Comparison of ENCODE assay signal across 17 mouse cellular contexts in the genomic region with DNA sequence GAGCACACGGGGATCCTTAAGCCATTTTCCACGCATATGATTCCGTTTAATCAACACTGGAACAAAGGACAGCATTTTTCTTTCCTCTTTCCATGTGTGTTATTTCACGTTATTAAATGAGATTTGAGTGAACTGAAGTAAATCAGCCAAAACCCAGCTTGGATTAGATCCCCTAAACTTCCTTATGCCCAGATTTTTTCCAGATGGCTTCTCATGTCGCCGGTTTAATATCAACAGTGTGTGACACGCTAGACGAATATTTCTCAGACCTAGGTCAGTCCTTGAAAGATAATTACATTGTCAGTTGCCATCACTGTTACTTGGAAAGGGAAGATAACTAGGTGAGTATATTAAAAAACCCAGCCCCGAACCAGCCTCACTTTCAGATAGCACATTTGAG.
DNase-seq lines count a peak whose midpoint lies in the region; ATAC-seq and TF ChIP-seq lines count a peak whose summit lies in the region.
"Had no signal": no experiment of that assay in that cellular context is flagged by ENCODE, and none has a peak within 500 bp of the region (broad histone marks: within the 10 kb centered on the region; RNA-seq: fewer than 3 reads in every experiment).

No protein-coding gene starts in this region.

- no peaks in the 10 kb centered on the region for H3K36me3 ChIP-seq in midbrain, embryonic 15.5 days (replicated peaks)
- H3K36me3 ChIP-seq in midbrain, postnatal 0 days (ENCODE audit: insufficient read depth, low read length): no peaks in the 10 kb centered on the region
- no peaks in the 10 kb centered on the region for H3K36me3 ChIP-seq in limb, embryonic 10.5 days
- H3K36me3 ChIP-seq in stomach, embryonic 16.5 days (ENCODE audit: control insufficient read depth, insufficient read depth, low read length): no peaks in the 10 kb centered on the region
- H3K36me3 ChIP-seq: embryonic facial prominence, embryonic 12.5 days; forebrain, embryonic 12.5 days; hindbrain, embryonic 10.5 days; kidney, embryonic 15.5 days had no signal

- ATAC-seq in midbrain, embryonic 15.5 days (replicated peaks): no peak
- no peak for ATAC-seq in midbrain, postnatal 0 days (ENCODE audit: low FRiP score)
- ATAC-seq in stomach, embryonic 16.5 days (ENCODE audit: insufficient read depth, low FRiP score): no peak
- ATAC-seq: liver, postnatal 0 days had no signal

- peak; percentile 44 for DNase-seq in embryo, embryonic 11 days
- no peak for DNase-seq in embryo, embryonic 10 days (ENCODE audit: low spot score)
- no peak for DNase-seq in midbrain, postnatal 0 days (ENCODE audit: low spot score)
- no peak for DNase-seq in limb, embryonic 10.5 days (ENCODE audit: low spot score)
- DNase-seq in thymus, adult 18-20 months: no peak
- no peak for DNase-seq in frontal cortex, adult 2 months (ENCODE audit: extremely low spot score in 1 of 2, low spot score in 1 of 2)
- DNase-seq: cerebellum, adult 9-11 months; liver; liver, postnatal 0 days; lung, postnatal 36 days; thymus, postnatal 25 days had no signal

- no peak overlapping the region for H3K4me3 ChIP-seq in midbrain, embryonic 15.5 days
- no peak overlapping the region for H3K4me3 ChIP-seq in midbrain, postnatal 0 days (ENCODE audit: low read depth, low read length)
- H3K4me3 ChIP-seq in limb, embryonic 10.5 days: no peak overlapping the region
- no peak overlapping the region for H3K4me3 ChIP-seq in stomach, embryonic 16.5 days (replicated peaks; ENCODE audit: low read length)
- H3K4me3 ChIP-seq: embryonic facial prominence, embryonic 12.5 days; forebrain, embryonic 12.5 days; hindbrain, embryonic 10.5 days; kidney, embryonic 15.5 days had no signal

- H3K27ac ChIP-seq in midbrain, embryonic 15.5 days: 0 out of 2 replicates have a peak overlapping the region, but pooled peaks have one; percentile 30
- H3K27ac ChIP-seq in midbrain, postnatal 0 days (ENCODE audit: low read depth, low read length): no peak overlapping the region
- H3K27ac ChIP-seq in limb, embryonic 10.5 days: peak overlapping the region; percentile 50; the same call in 1 of the 2 replicates
- no peak overlapping the region for H3K27ac ChIP-seq in stomach, embryonic 16.5 days (ENCODE audit: low read length)
- H3K27ac ChIP-seq: embryonic facial prominence, embryonic 12.5 days; forebrain, embryonic 12.5 days; hindbrain, embryonic 10.5 days; kidney, embryonic 15.5 days had no signal

- H3K9me3 ChIP-seq in midbrain, embryonic 15.5 days: no peaks in the 10 kb centered on the region
- no peaks in the 10 kb centered on the region for H3K9me3 ChIP-seq in midbrain, postnatal 0 days (ENCODE audit: low read length)
- no peaks in the 10 kb centered on the region for H3K9me3 ChIP-seq in limb, embryonic 10.5 days (replicated peaks)
- H3K9me3 ChIP-seq in stomach, embryonic 16.5 days (replicated peaks; ENCODE audit: control insufficient read depth, low read length): no peaks in the 10 kb centered on the region
- H3K9me3 ChIP-seq: embryonic facial prominence, embryonic 12.5 days; forebrain, embryonic 12.5 days; hindbrain, embryonic 10.5 days; kidney, embryonic 15.5 days had no signal

- H3K4me1 ChIP-seq in midbrain, embryonic 15.5 days: no peaks in the 10 kb centered on the region
- H3K4me1 ChIP-seq in midbrain, postnatal 0 days (ENCODE audit: insufficient read depth, low read length): 0 out of 2 replicates have a peak, but pooled peaks cover 3% of the 10 kb centered on the region
- H3K4me1 ChIP-seq in limb, embryonic 10.5 days: peaks cover 18% of the 10 kb centered on the region; the same call in 1 of the 2 replicates
- H3K4me1 ChIP-seq in stomach, embryonic 16.5 days (ENCODE audit: control insufficient read depth, insufficient read depth, low read length): peaks cover 5% of the 10 kb centered on the region; the same call in 1 of the 2 replicates
- H3K4me1 ChIP-seq: forebrain, embryonic 12.5 days; hindbrain, embryonic 10.5 days; kidney, embryonic 15.5 days had no signal

- H3K27me3 ChIP-seq in midbrain, embryonic 15.5 days (replicated peaks): no peaks in the 10 kb centered on the region
- no peaks in the 10 kb centered on the region for H3K27me3 ChIP-seq in midbrain, postnatal 0 days (ENCODE audit: insufficient read depth, low read length)
- no peaks in the 10 kb centered on the region for H3K27me3 ChIP-seq in limb, embryonic 10.5 days (ENCODE audit: low read depth, poor library complexity, severe bottlenecking)
- H3K27me3 ChIP-seq in stomach, embryonic 16.5 days (ENCODE audit: control insufficient read depth, insufficient read depth, low read length): no peaks in the 10 kb centered on the region
- H3K27me3 ChIP-seq: embryonic facial prominence, embryonic 12.5 days; forebrain, embryonic 12.5 days; kidney, embryonic 15.5 days had no signal

- no peak overlapping the region for H3K4me2 ChIP-seq in midbrain, embryonic 15.5 days
- no peak overlapping the region for H3K4me2 ChIP-seq in midbrain, postnatal 0 days (ENCODE audit: low read depth, low read length, poor library complexity, severe bottlenecking)
- peak overlapping the region; percentile 16; the same call in 1 of the 2 replicates for H3K4me2 ChIP-seq in stomach, embryonic 16.5 days (ENCODE audit: low read depth, low read length)
- H3K4me2 ChIP-seq: embryonic facial prominence, embryonic 12.5 days; forebrain, embryonic 12.5 days; kidney, embryonic 15.5 days had no signal

- TF ChIP-seq CTCF in midbrain, postnatal 0 days (IDR thresholded peaks at IDR 0.05): no peak

- H3K9ac ChIP-seq in midbrain, embryonic 15.5 days: no peak overlapping the region
- no peak overlapping the region for H3K9ac ChIP-seq in midbrain, postnatal 0 days (replicated peaks; ENCODE audit: low read length, poor library complexity, severe bottlenecking)
- no peak overlapping the region for H3K9ac ChIP-seq in stomach, embryonic 16.5 days (ENCODE audit: low read length)
- H3K9ac ChIP-seq: embryonic facial prominence, embryonic 12.5 days; forebrain, embryonic 12.5 days; kidney, embryonic 15.5 days; liver, postnatal 0 days had no signal

- WGBS in midbrain, embryonic 15.5 days: 54% methylated on average over 9 of the region's 9 CpGs
- 48% methylated on average over 9 of the region's 9 CpGs for WGBS in midbrain, postnatal 0 days
- 48% methylated on average over 9 of the region's 9 CpGs for WGBS in limb, embryonic 10.5 days
- 40% methylated on average over 9 of the region's 9 CpGs for WGBS in stomach, embryonic 16.5 days

Comparison
In these comparisons a context has a peak if more than half of its experiments do, and no peak if none do; other contexts are left out.
1. H3K27ac ChIP-seq: peak in midbrain, embryonic 15.5 days (single experiment) and limb, embryonic 10.5 days (single experiment); none in midbrain, postnatal 0 days (single experiment) and stomach, embryonic 16.5 days (single experiment).